Mouse (Mus musculus): ENCODE data around the gene Plcb1.

DNA sequence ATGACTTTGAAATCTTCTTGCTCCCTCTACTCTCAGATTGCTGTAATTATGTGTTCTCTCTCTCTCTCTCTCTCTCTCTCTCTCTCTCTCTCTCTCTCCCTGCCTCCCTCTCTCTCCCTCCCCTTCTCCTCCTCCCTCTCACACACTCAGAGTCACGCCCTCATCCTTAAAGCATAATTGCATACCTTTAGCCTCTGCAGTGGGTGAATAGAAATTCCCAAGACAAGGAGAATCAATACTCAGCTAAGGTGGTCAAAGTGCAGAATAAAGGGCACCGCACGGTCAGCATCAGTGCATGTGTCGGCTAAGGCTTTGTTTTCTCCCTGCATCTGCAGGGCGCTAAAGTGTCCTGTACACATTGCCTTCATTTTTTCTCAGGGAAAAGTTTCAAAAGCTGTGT, 243.4 kb downstream of the Plcb1 start:
- no peak for TF ChIP-seq POLR2A (IDR thresholded peaks at IDR 0.05; ENCODE audit: borderline replicate concordance, low read depth, low read length)
- no peak for TF ChIP-seq CTCF (IDR thresholded peaks at IDR 0.05; ENCODE audit: low read depth, low read length)
